Mouse (Mus musculus) common myeloid progenitor, adult 5-6 weeks (primary cell): ENCODE data around the gene Exosc10. TPM values are rescaled to one million over a fixed set of nuclear protein-coding genes. Genes with fewer than 3 reads are reported as not detected.

Source experiments
- total RNA-seq: library from RNA; stranded (forward); fragments of 200-1000, 187-1606 nt; gene quantifications from 2 replicates; pipeline ENCODE4 v1.2.3, GENCODE M21; 2017

Gene Exosc10
- total RNA-seq, 1 experiment from 2014 or later, result 74.0 TPM

Other genes starting within 250 kb of the Exosc10 start
- gene Ubiad1, start 113.7 kb upstream of the Exosc10 start, total RNA-seq, result 9.9 and 11.3 TPM in 2 replicates
- 19.0 and 19.4 TPM in 2 replicates for gene Mtor, start 109.8 kb upstream of the Exosc10 start, total RNA-seq
- not detected in 2 replicates for gene Angptl7, start 58.0 kb upstream of the Exosc10 start, total RNA-seq
- gene Srm, start 33.1 kb downstream of the Exosc10 start, total RNA-seq, result 30.3 and 47.1 TPM in 2 replicates
- 0.15 and 0.55 TPM in 2 replicates for gene Masp2, start 44.1 kb downstream of the Exosc10 start, total RNA-seq
- gene Tardbp, start 68.6 kb downstream of the Exosc10 start, total RNA-seq, result 567 and 596 TPM in 2 replicates
- gene Gm572, start 84.9 kb downstream of the Exosc10 start, total RNA-seq, result not detected in 2 replicates
- 2.2 and 2.5 TPM in 2 replicates for gene Casz1, start 246.0 kb downstream of the Exosc10 start, total RNA-seq